Mouse (Mus musculus) forebrain, embryonic 13.5 days (tissue): ENCODE results near the gene Slf2. TPM values are rescaled to one million over a fixed set of nuclear protein-coding genes. Genes with fewer than 3 reads are reported as not detected.

ENCODE experiments used
- ATAC-seq: fragments of 200-750 bp; cut with Nextera tagmentation; 2 replicates; pipeline ENCODE4 v1.8.0; 2017
- H3K27ac ChIP-seq: fragments of 300-500 bp; sonication (generic); 2 replicates; pipeline ENCODE4 v1.5.1; 2015; ENCODE audit warnings: inconsistent platforms, mild to moderate bottlenecking, moderate library complexity
- H3K27me3 ChIP-seq: fragments of 300-500 bp; sonication (generic); 2 replicates; pipeline ENCODE4 v1.6.1; 2015; ENCODE audit warnings: mild to moderate bottlenecking, inconsistent platforms
- H3K36me3 ChIP-seq: fragments of 300-500 bp; sonication (generic); 2 replicates; pipeline ENCODE4 v1.6.1; 2015; ENCODE audit warnings: mild to moderate bottlenecking, inconsistent platforms; ENCODE audit not compliant: poor library complexity, severe bottlenecking
- H3K4me1 ChIP-seq: fragments of 300-500 bp; sonication (generic); 2 replicates; pipeline ENCODE4 v1.6.1; 2015; ENCODE audit warnings: inconsistent platforms
- H3K4me2 ChIP-seq: fragments of 300-500 bp; sonication (generic); 2 replicates; pipeline ENCODE4 v1.6.1; 2015; ENCODE audit warnings: inconsistent platforms, mild to moderate bottlenecking, moderate library complexity
- H3K4me3 ChIP-seq: fragments of 300-500 bp; sonication (generic); 2 replicates; pipeline ENCODE4 v1.5.1; 2015; ENCODE audit warnings: mild to moderate bottlenecking, inconsistent platforms
- H3K9ac ChIP-seq: fragments of 300-500 bp; sonication (generic); 2 replicates; pipeline ENCODE4 v1.6.1; 2015; ENCODE audit warnings: mild to moderate bottlenecking, inconsistent platforms
- H3K9me3 ChIP-seq: fragments of 300-500 bp; sonication (generic); replicated peaks from 2 replicates; pipeline ENCODE4 v1.6.1; 2016; ENCODE audit warnings: inconsistent platforms
- WGBS: fragments of 180-500 bp; shearing (Covaris S2); methylation state at CpG from one replicate; pipeline ENCODE4 v1.1.7; 2015; 5-methylcytosine and 5-hydroxymethylcytosine counted together
- polyA plus RNA-seq: library from polyadenylated mRNA; unstranded; fragments of >200 nt; fragmentation: Nextera tagmentation; extraction: Ambion mirVana; gene quantifications from 2 replicates; pipeline ENCODE4 v1.2.1, GENCODE M21; 2015

The Slf2 gene
- polyA plus RNA-seq, 1 experiment from 2014 or later: 30.4 TPM

GRCm38 (mm10) chr19:45015518-45016281 is 84.7 kb downstream of the Slf2 start:
- Histone ChIP-seq H3K36me3 (peaks cover 12% of the 10 kb centered on the region), H3K27ac (peak overlapping the region; percentile 97), H3K4me1 (peaks cover 60% of the 10 kb centered on the region), H3K9ac (peak overlapping the region; percentile 91), H3K9me3 (no peaks in the 10 kb centered on the region), H3K27me3 (no peaks in the 10 kb centered on the region), H3K4me3 (peak overlapping the region; percentile 72), H3K4me2 (peak overlapping the region; percentile 88)
- under 1% methylated on average over 34 of the region's 34 CpGs for WGBS
- peak; percentile 28; the same call in 1 of the 2 replicates for ATAC-seq

DNA sequence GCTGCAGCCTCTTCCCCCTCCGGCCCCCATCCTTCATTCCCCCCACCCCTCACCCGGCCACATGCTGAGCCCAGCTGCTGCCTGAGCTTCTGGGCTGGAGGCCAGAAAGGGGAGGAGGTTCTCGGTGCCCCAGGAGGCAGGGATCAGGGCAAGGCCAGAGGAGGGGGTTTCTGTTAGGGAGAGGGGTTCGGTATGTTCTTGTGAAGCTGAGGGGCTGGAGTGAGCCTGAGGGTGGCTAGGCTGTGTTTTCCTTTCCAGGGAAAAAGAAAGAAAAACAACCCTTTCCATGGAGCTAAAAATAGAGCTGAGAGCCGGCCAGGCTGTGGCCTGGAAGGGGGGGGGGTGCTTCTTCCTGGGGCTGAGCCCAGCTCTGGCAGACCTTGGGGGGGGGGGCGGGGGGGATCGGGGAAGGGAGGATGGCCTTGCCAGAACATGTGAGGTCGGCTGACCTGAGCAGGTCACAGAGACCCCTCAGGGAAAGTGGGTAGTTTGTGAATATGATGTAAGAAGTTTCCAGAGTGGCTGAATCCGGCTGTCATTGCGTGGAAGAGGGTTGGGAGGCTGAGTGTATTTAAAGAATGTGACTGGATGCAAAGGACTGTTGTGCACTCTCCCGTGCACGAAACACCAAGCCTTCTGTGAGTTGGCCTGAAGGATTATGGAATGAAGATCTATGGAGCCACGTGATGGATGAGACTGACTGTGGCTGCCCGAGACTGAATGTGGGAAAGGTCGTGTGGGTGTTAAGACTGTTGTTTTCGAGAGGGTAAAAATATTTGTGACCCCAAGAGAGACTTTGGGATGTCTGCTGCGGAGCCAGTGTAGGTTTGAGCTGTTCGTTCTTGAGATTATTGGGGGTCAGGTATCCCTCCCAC is 85.6 kb downstream of the Slf2 start:
- Histone ChIP-seq H3K36me3 (peaks cover 7% of the 10 kb centered on the region), H3K27me3 (no peaks in the 10 kb centered on the region), H3K9me3 (no peaks in the 10 kb centered on the region), H3K4me3 (peak overlapping the region; percentile 72), H3K9ac (peak overlapping the region; percentile 91), H3K4me1 (peaks cover 69% of the 10 kb centered on the region), H3K27ac (peak overlapping the region; percentile 97), H3K4me2 (peak overlapping the region; percentile 88)
- peak; percentile 26; the same call in 1 of the 2 replicates for ATAC-seq
- 0% methylated on average over 16 of the region's 18 CpGs for WGBS

GRCm38 (mm10) chr19:45017216-45017771 is 86.3 kb downstream of the Slf2 start:
- Histone ChIP-seq H3K27me3 (no peaks in the 10 kb centered on the region), H3K9me3 (no peaks in the 10 kb centered on the region), H3K4me2 (peak overlapping the region; percentile 88), H3K4me3 (peak overlapping the region; percentile 72), H3K27ac (peak overlapping the region; percentile 97), H3K9ac (peak overlapping the region; percentile 91), H3K4me1 (peaks cover 69% of the 10 kb centered on the region), H3K36me3 (peaks cover 7% of the 10 kb centered on the region; the same call in 1 of the 2 replicates)
- WGBS: 0% methylated on average over 12 of the region's 27 CpGs
- ATAC-seq: peak; percentile 64

- peak; percentile 77 for ATAC-seq
- Histone ChIP-seq H3K9ac (peak overlapping the region; percentile 91), H3K27me3 (no peaks in the 10 kb centered on the region), H3K4me3 (peak overlapping the region; percentile 72), H3K36me3 (peaks cover 13% of the 10 kb centered on the region; the same call in 1 of the 2 replicates), H3K9me3 (no peaks in the 10 kb centered on the region), H3K4me1 (peaks cover 66% of the 10 kb centered on the region), H3K4me2 (peak overlapping the region; percentile 88), H3K27ac (peak overlapping the region; percentile 97)
- under 1% methylated on average over 39 of the region's 48 CpGs for WGBS
These were observed 87.0 kb downstream of the Slf2 start for GRCm38 (mm10) chr19:45017909-45018308.

DNA sequence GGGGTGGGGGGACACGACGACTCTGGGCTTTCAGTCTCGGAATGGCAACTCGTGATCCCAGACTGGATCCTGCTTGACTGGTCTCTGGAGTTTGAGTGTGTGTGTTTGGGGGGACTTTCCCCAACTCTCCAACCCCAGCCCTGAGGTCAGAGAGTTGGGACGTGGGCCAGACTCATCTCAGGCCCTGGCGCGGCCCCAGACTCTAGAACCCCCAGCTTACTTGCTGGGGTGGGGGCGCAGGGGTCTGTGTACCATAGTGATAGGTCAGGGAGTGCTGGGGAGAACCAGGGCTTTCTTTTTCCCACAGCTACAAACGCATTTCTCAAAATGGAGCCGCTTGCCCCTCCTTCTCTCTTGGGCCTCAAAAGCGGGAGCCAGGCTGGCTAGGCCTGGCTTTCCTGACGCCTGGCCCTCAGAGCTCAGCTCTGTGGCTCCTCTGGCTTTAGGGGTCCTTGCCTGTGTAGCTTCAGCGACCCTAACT is 87.4 kb downstream of the Slf2 start:
- H3K9me3 ChIP-seq: no peaks in the 10 kb centered on the region
- peak overlapping the region; percentile 91 for H3K9ac ChIP-seq
- no peak for ATAC-seq
- peak overlapping the region; percentile 88 for H3K4me2 ChIP-seq
- peak overlapping the region; percentile 72 for H3K4me3 ChIP-seq
- peak overlapping the region; percentile 97 for H3K27ac ChIP-seq
- peaks cover 66% of the 10 kb centered on the region for H3K4me1 ChIP-seq
- no peaks in the 10 kb centered on the region for H3K27me3 ChIP-seq
- peaks cover 15% of the 10 kb centered on the region for H3K36me3 ChIP-seq
- WGBS: 0% methylated on average over 12 of the region's 13 CpGs

- H3K9me3 ChIP-seq: no peaks in the 10 kb centered on the region
- peak overlapping the region; percentile 32; the same call in 1 of the 2 replicates for H3K4me2 ChIP-seq
- ATAC-seq: no peak
- no peak overlapping the region for H3K27ac ChIP-seq
- peak overlapping the region; percentile 21; the same call in 1 of the 2 replicates for H3K9ac ChIP-seq
- WGBS: 73% methylated on average over 6 of the region's 6 CpGs
- H3K4me3 ChIP-seq: 0 out of 2 replicates have a peak overlapping the region, but pooled peaks have one; percentile 10
- H3K36me3 ChIP-seq: peaks cover 33% of the 10 kb centered on the region
- H3K27me3 ChIP-seq: no peaks in the 10 kb centered on the region
- H3K4me1 ChIP-seq: peaks cover 53% of the 10 kb centered on the region
These were observed 89.4 kb downstream of the Slf2 start for GRCm38 (mm10) chr19:45020348-45020747.

DNA sequence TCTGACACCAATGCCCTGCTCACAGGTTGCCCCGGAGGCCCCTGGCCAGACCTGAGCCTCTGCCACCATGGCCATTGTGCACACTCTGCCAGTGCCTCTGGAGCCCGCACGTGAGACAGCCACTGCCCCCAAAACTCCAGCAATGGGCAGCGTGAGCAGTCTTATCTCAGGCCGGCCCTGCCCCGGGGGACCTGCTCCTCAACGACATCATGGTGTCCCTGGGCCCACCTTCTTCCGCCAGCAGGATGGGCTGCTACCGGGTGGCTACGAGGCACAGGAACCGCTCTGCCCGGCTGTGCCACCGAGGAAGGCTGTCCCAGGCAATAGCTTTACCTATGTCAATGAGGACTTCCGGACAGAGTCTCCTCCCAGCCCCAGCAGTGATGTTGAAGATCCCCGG is 90.4 kb downstream of the Slf2 start:
- ATAC-seq: no peak
- Histone ChIP-seq H3K4me2 (no peak overlapping the region; the same call in 1 of the 2 replicates), H3K9me3 (no peaks in the 10 kb centered on the region), H3K9ac (peak overlapping the region; percentile 40; the same call in 1 of the 2 replicates), H3K27me3 (no peaks in the 10 kb centered on the region), H3K27ac (no peak overlapping the region), H3K4me3 (no peak overlapping the region), H3K4me1 (peaks cover 43% of the 10 kb centered on the region), H3K36me3 (peaks cover 44% of the 10 kb centered on the region)
- 92% methylated on average over 15 of the region's 15 CpGs for WGBS

- Histone ChIP-seq H3K27me3 (no peaks in the 10 kb centered on the region), H3K9me3 (no peaks in the 10 kb centered on the region), H3K4me2 (no peak overlapping the region), H3K27ac (no peak overlapping the region), H3K4me3 (no peak overlapping the region), H3K36me3 (peaks cover 63% of the 10 kb centered on the region), H3K9ac (no peak overlapping the region), H3K4me1 (peaks cover 27% of the 10 kb centered on the region)
- WGBS: 91% methylated on average over 11 of the region's 11 CpGs
- no peak for ATAC-seq
These were observed 93.0 kb downstream of the Slf2 start for GRCm38 (mm10) chr19:45023993-45024392.

GRCm38 (mm10) chr19:45024775-45025174 is 93.8 kb downstream of the Slf2 start:
- Histone ChIP-seq H3K9ac (no peak overlapping the region), H3K4me2 (no peak overlapping the region), H3K36me3 (peaks cover 63% of the 10 kb centered on the region), H3K9me3 (no peaks in the 10 kb centered on the region), H3K27me3 (no peaks in the 10 kb centered on the region), H3K27ac (no peak overlapping the region), H3K4me3 (no peak overlapping the region), H3K4me1 (peaks cover 19% of the 10 kb centered on the region)
- WGBS: 92% methylated on average over 20 of the region's 20 CpGs
- ATAC-seq: no peak

GRCm38 (mm10) chr19:45025937-45026568 is 95.1 kb downstream of the Slf2 start:
- no peak overlapping the region for H3K4me3 ChIP-seq
- no peak overlapping the region for H3K9ac ChIP-seq
- H3K4me2 ChIP-seq: no peak overlapping the region
- no peak overlapping the region for H3K27ac ChIP-seq
- no peaks in the 10 kb centered on the region for H3K27me3 ChIP-seq
- H3K9me3 ChIP-seq: no peaks in the 10 kb centered on the region
- H3K36me3 ChIP-seq: peaks cover 63% of the 10 kb centered on the region
- no peak for ATAC-seq
- peaks cover 9% of the 10 kb centered on the region for H3K4me1 ChIP-seq
- 93% methylated on average over 37 of the region's 37 CpGs for WGBS

GRCm38 (mm10) chr19:45026958-45027670 is 96.2 kb downstream of the Slf2 start:
- Histone ChIP-seq H3K4me3 (no peak overlapping the region), H3K9me3 (no peaks in the 10 kb centered on the region), H3K27me3 (no peaks in the 10 kb centered on the region), H3K27ac (no peak overlapping the region), H3K4me2 (no peak overlapping the region), H3K9ac (no peak overlapping the region), H3K36me3 (peaks cover 56% of the 10 kb centered on the region), H3K4me1 (peaks cover 3% of the 10 kb centered on the region)
- WGBS: 88% methylated on average over 6 of the region's 6 CpGs
- no peak for ATAC-seq
